Mouse (Mus musculus): ENCODE data around the gene Gpha2. TPM values are rescaled to one million over a fixed set of nuclear protein-coding genes. Genes with fewer than 3 reads are reported as not detected.
A peak's percentile ranks its signal among the peaks of the same experiment; 100 is the strongest.

Gpha2 gene
- total and polyA plus RNA-seq, 3 experiments = not detected

- TF ChIP-seq ZNF384 (IDR thresholded peaks at IDR 0.05; ENCODE audit: low read depth, low read length) = peak; percentile 100
- TF ChIP-seq PAX5 (IDR thresholded peaks at IDR 0.05; ENCODE audit: low read length) = no peak
- peak; percentile 77 for TF ChIP-seq HCFC1 (IDR thresholded peaks at IDR 0.05; ENCODE audit: low read depth, low read length)
- TF ChIP-seq JUND (conservative IDR thresholded peaks at IDR 0.05; ENCODE audit: low read depth, low read length) = peak; percentile 38; the same call in 1 of the 2 replicates
- TF ChIP-seq SMC3 (IDR thresholded peaks at IDR 0.05; ENCODE audit: low read depth, low read length) = no peak
- peak; percentile 85 for TF ChIP-seq NRF1 (IDR thresholded peaks at IDR 0.05; ENCODE audit: low read depth, low read length)
- peak; percentile 60; the same call in 1 of the 2 replicates for TF ChIP-seq ELF1 (IDR thresholded peaks at IDR 0.05; ENCODE audit: low read depth, low read length)
- 0 out of 2 replicates have a peak, but pooled peaks have one; percentile 19 for TF ChIP-seq ZMIZ1 (IDR thresholded peaks at IDR 0.05; ENCODE audit: low read depth, low read length)
- TF ChIP-seq KAT2A (IDR thresholded peaks at IDR 0.05; ENCODE audit: insufficient replicate concordance, low read length) = peak; percentile 64; the same call in 1 of the 2 replicates
- TF ChIP-seq CHD2 (IDR thresholded peaks at IDR 0.05; ENCODE audit: low read length) = peak; percentile 55; the same call in 1 of the 2 replicates
These were observed 15.3 kb downstream of the Gpha2 start, which contains the start of gene Atg2a (continued) for GRCm38 (mm10) chr19:6241274-6242107.

GRCm38 (mm10) chr19:6242281-6242680 lies 16.1 kb downstream of the Gpha2 start:
- Histone ChIP-seq H3K4me2 (ENCODE audit: insufficient read depth, low read depth, poor library complexity, severe bottlenecking) (peak overlapping the region; percentile 83), H3K27me3 (replicated peaks) (no peaks in the 10 kb centered on the region), H3K9ac (ENCODE audit: insufficient read depth, low read depth) (peak overlapping the region; percentile 95), H3K4me1 (ENCODE audit: control insufficient read depth in 1 of 2, insufficient read depth in 2 of 2) (peaks cover 0 to 15% of the 10 kb centered on the region in 2 experiments; a peak in 2 of 4 replicates), H3K9me3 (replicated peaks; ENCODE audit: low read length) (no peaks in the 10 kb centered on the region), H3K4me3 (replicated peaks in 1 of 3; ENCODE audit: low read depth in 2 of 3, low read length in 2 of 3, poor library complexity in 1 of 3) (peak overlapping the region; percentile 78 to 100 (median 98)), H3K27ac (ENCODE audit: insufficient read depth, low read depth) (no peak overlapping the region), H3K36me3 (replicated peaks in 1 of 2; ENCODE audit: control insufficient read depth in 1 of 2, insufficient read depth in 1 of 2, low read length in 1 of 2) (peaks cover 26 to 39% of the 10 kb centered on the region in 2 experiments), H3K79me2 (replicated peaks; ENCODE audit: control insufficient read depth, extremely low read depth, insufficient read depth, poor library complexity, severe bottlenecking) (peaks cover 10% of the 10 kb centered on the region; the same call in 1 of the 2 replicates)
- dilution Hi-C loops (cut with MboI; ENCODE audit: extremely low pct_ligation_motif_present, extremely low pct_unique_long_range_greater_than_20kb, low sequenced_read_pairs) = no loop called here
- peak; percentile 83 for DNase-seq (ENCODE audit: extremely low read depth)
- in situ Hi-C loops (cut with MboI; ENCODE audit: low pct_ligation_motif_present, low pct_unique_long_range_greater_than_20kb, low sequenced_read_pairs) = no loop called here
- TF ChIP-seq IRF4 (IDR thresholded peaks at IDR 0.05; ENCODE audit: low read depth, low read length) = 0 out of 2 replicates have a peak, but pooled peaks have one; percentile 4
- TF ChIP-seq TBP (conservative IDR thresholded peaks at IDR 0.05; ENCODE audit: low read depth, low read length) = no peak
- TF ChIP-seq UBTF (IDR thresholded peaks at IDR 0.05; ENCODE audit: low read depth, low read length) = no peak
- TF ChIP-seq MAX (IDR thresholded peaks at IDR 0.05; ENCODE audit: low read length) = peak; percentile 95
- no peak for TF ChIP-seq ZNF384 (IDR thresholded peaks at IDR 0.05; ENCODE audit: low read depth, low read length)
- TF ChIP-seq JUN (IDR thresholded peaks at IDR 0.05; ENCODE audit: insufficient read depth, low read depth, low read length) = no peak
- peak; percentile 24; the same call in 1 of the 2 replicates for TF ChIP-seq ETS1 (conservative IDR thresholded peaks at IDR 0.05; ENCODE audit: low read depth, low read length)
- TF ChIP-seq SIN3A (IDR thresholded peaks at IDR 0.05; ENCODE audit: low read length) = peak; percentile 98
- TF ChIP-seq ZKSCAN1 (IDR thresholded peaks at IDR 0.05; ENCODE audit: borderline replicate concordance, low read depth, low read length) = no peak
- 0 out of 2 replicates have a peak, but pooled peaks have one; percentile 54 for TF ChIP-seq MAZ (IDR thresholded peaks at IDR 0.05; ENCODE audit: low read depth, low read length)
- no peak for TF ChIP-seq POLR2AphosphoS2 (IDR thresholded peaks at IDR 0.05; ENCODE audit: low read depth, low read length)
- TF ChIP-seq E2F4 (IDR thresholded peaks at IDR 0.05; ENCODE audit: insufficient replicate concordance, low read depth, low read length) = no peak
- no peak for TF ChIP-seq USF2 (conservative IDR thresholded peaks at IDR 0.05; ENCODE audit: low read depth, low read length)
- no peak for TF ChIP-seq CTCF (conservative IDR thresholded peaks at IDR 0.05 in 1 of 2, IDR thresholded peaks at IDR 0.05 in 1 of 2; ENCODE audit: low read depth in 2 of 2, low read length in 2 of 2)
- TF ChIP-seq CHD2 (IDR thresholded peaks at IDR 0.05; ENCODE audit: low read length) = no peak
- TF ChIP-seq RCOR1 (conservative IDR thresholded peaks at IDR 0.05; ENCODE audit: low read depth, low read length) = no peak
- peak; percentile 52 for TF ChIP-seq BHLHE40 (IDR thresholded peaks at IDR 0.05; ENCODE audit: low read depth, low read length)
- peak; percentile 46; the same call in 1 of the 2 replicates for TF ChIP-seq POLR2A (IDR thresholded peaks at IDR 0.05; ENCODE audit: low read depth, low read length)
- TF ChIP-seq JUND (conservative IDR thresholded peaks at IDR 0.05; ENCODE audit: low read depth, low read length) = no peak
- no peak for TF ChIP-seq SMC3 (IDR thresholded peaks at IDR 0.05; ENCODE audit: low read depth, low read length)
- no peak for TF ChIP-seq ZC3H11A (IDR thresholded peaks at IDR 0.05; ENCODE audit: low read depth, low read length)
- TF ChIP-seq USF1 (IDR thresholded peaks at IDR 0.05; ENCODE audit: low read depth, low read length) = no peak
- no peak for TF ChIP-seq GABPA (IDR thresholded peaks at IDR 0.05; ENCODE audit: insufficient replicate concordance, low read depth, low read length)
- TF ChIP-seq HCFC1 (IDR thresholded peaks at IDR 0.05; ENCODE audit: low read depth, low read length) = peak; percentile 60
- TF ChIP-seq NELFE (IDR thresholded peaks at IDR 0.05; ENCODE audit: low read depth, low read length) = no peak
- peak; percentile 50; the same call in 1 of the 2 replicates for TF ChIP-seq ZMIZ1 (IDR thresholded peaks at IDR 0.05; ENCODE audit: low read depth, low read length)
- TF ChIP-seq NRF1 (IDR thresholded peaks at IDR 0.05; ENCODE audit: low read depth, low read length) = no peak
- 0 out of 2 replicates have a peak, but pooled peaks have one; percentile 39 for TF ChIP-seq KAT2A (IDR thresholded peaks at IDR 0.05; ENCODE audit: insufficient replicate concordance, low read length)
- no peak for TF ChIP-seq PAX5 (IDR thresholded peaks at IDR 0.05; ENCODE audit: low read length)
- TF ChIP-seq MEF2A (IDR thresholded peaks at IDR 0.05; ENCODE audit: borderline replicate concordance, low read depth, low read length) = no peak
- TF ChIP-seq CHD1 (IDR thresholded peaks at IDR 0.05; ENCODE audit: low read depth, low read length) = no peak
- TF ChIP-seq MXI1 (IDR thresholded peaks at IDR 0.05; ENCODE audit: low read depth, low read length) = peak; percentile 81

Measured in CH12.LX (cell line).